Mouse (Mus musculus): ENCODE results near the gene Jun.

- TF ChIP-seq BHLHE40 (IDR thresholded peaks at IDR 0.05; ENCODE audit: borderline replicate concordance, low read depth, low read length) (no peak), ZKSCAN1 (IDR thresholded peaks at IDR 0.05; ENCODE audit: low read depth, low read length) (no peak), EP300 (IDR thresholded peaks at IDR 0.05; ENCODE audit: low read depth in 1 of 2, low read length in 2 of 2) (no peak), CTCF (IDR thresholded peaks at IDR 0.05 in 2 of 3, conservative IDR thresholded peaks at IDR 0.05 in 1 of 3; ENCODE audit: control insufficient read depth in 1 of 3, insufficient read depth in 1 of 3, low read depth in 2 of 3, low read length in 3 of 3, poor library complexity in 1 of 3, severe bottlenecking in 1 of 3) (no peak), TBP (IDR thresholded peaks at IDR 0.05; ENCODE audit: low read depth, low read length) (no peak), E2F4 (IDR thresholded peaks at IDR 0.05; ENCODE audit: borderline replicate concordance, low read depth, low read length) (no peak), GATA1 (IDR thresholded peaks at IDR 0.05; ENCODE audit: low read depth, low read length) (no peak), POLR2AphosphoS2 (IDR thresholded peaks at IDR 0.05; ENCODE audit: low read length) (no peak), POLR2A (IDR thresholded peaks at IDR 0.05; ENCODE audit: control insufficient read depth in 1 of 2, insufficient read depth in 1 of 2, low read depth in 1 of 2, low read length in 2 of 2, poor library complexity in 1 of 2) (no peak), MAZ (IDR thresholded peaks at IDR 0.05; ENCODE audit: low read depth, low read length) (no peak)
These were observed 48.7 kb upstream of the Jun start for GRCm38 (mm10) chr4:95100694-95101093.

Measured in MEL (cell line).